Mouse (Mus musculus) CH12.LX (cell line): Measurements from ENCODE around the gene Gsdme. TPM values are rescaled to one million over a fixed set of nuclear protein-coding genes. Genes with fewer than 3 reads are reported as not detected.

Experiments used
- DNase-seq: peaks from one replicate; pipeline ENCODE4 v3.0.0-alpha.2; 2013; ENCODE audit errors: extremely low read depth
- H3K27ac ChIP-seq: 2 replicates; pipeline ENCODE4 v1.5.1; 2012; ENCODE audit warnings: low read depth, mild to moderate bottlenecking, control low read depth, moderate library complexity; ENCODE audit not compliant: insufficient read depth
- H3K27me3 ChIP-seq: replicated peaks from 2 replicates; pipeline ENCODE3; 2012; ENCODE audit warnings: inconsistent platforms
- H3K36me3 ChIP-seq, 2 experiments: replicated peaks in 1 of 2; 2 replicates each; pipeline versions ENCODE3 to v1.6.1; 2012; ENCODE audit warnings: inconsistent platforms in 1 of 2, low read length in 1 of 2, mild to moderate bottlenecking in 1 of 2, mixed read lengths in 1 of 2, moderate library complexity in 1 of 2; ENCODE audit not compliant: control insufficient read depth in 1 of 2, insufficient read depth in 1 of 2
- H3K4me1 ChIP-seq, 2 experiments: 2 replicates each; pipeline ENCODE4 v1.6.1; 2012; ENCODE audit warnings: inconsistent platforms in 1 of 2, moderate library complexity in 1 of 2; ENCODE audit not compliant: insufficient read depth in 2 of 2, control insufficient read depth in 1 of 2
- H3K4me2 ChIP-seq: 2 replicates; pipeline ENCODE4 v1.6.1; 2012; ENCODE audit warnings: low read depth, mild to moderate bottlenecking, control low read depth; ENCODE audit not compliant: poor library complexity, insufficient read depth, severe bottlenecking
- H3K4me3 ChIP-seq, 3 experiments: fragments of 150-350 bp in 1 of 3; sonication (generic) in 1 of 3; replicated peaks in 1 of 3; 2 replicates each; pipeline versions ENCODE3 to v1.5.1; 2011 to 2012; ENCODE audit warnings: low read depth in 2 of 3, low read length in 2 of 3, mild to moderate bottlenecking in 2 of 3, moderate library complexity in 2 of 3, control low read depth in 1 of 3, improper control_type of control experiment in 1 of 3, inconsistent platforms in 1 of 3, mixed read lengths in 1 of 3; ENCODE audit not compliant: poor library complexity in 1 of 3
- H3K79me2 ChIP-seq: replicated peaks from 2 replicates; pipeline ENCODE4 v1.6.1; 2012; ENCODE audit warnings: mild to moderate bottlenecking, moderate library complexity; ENCODE audit not compliant: control insufficient read depth, poor library complexity, insufficient read depth, severe bottlenecking; ENCODE audit errors: extremely low read depth
- H3K9ac ChIP-seq: 2 replicates; pipeline ENCODE4 v1.6.1; 2012; ENCODE audit warnings: low read depth, mild to moderate bottlenecking, control low read depth, moderate library complexity; ENCODE audit not compliant: insufficient read depth
- H3K9me3 ChIP-seq: replicated peaks from 2 replicates; pipeline ENCODE3; 2012; ENCODE audit warnings: low read length, inconsistent platforms, mixed read lengths
- BHLHE40 ChIP-seq: IDR thresholded peaks from 2 replicates; pipeline ENCODE4 v1.6.1; 2011; ENCODE audit warnings: mild to moderate bottlenecking, low read depth, low read length, improper control_type of control experiment
- CHD1 ChIP-seq: IDR thresholded peaks from 2 replicates; pipeline ENCODE4 v1.6.1; 2012; ENCODE audit warnings: low read depth, low read length, improper control_type of control experiment, inconsistent platforms
- CTCF ChIP-seq, 2 experiments: IDR thresholded peaks in 1 of 2; conservative IDR thresholded peaks in 1 of 2; 2 replicates each; pipeline ENCODE4 v1.5.1; 2011 to 2012; ENCODE audit warnings: low read depth in 2 of 2, low read length in 2 of 2, improper control_type of control experiment in 1 of 2, inconsistent platforms in 1 of 2, mild to moderate bottlenecking in 1 of 2, moderate library complexity in 1 of 2
- E2F4 ChIP-seq: IDR thresholded peaks from 2 replicates; pipeline ENCODE4 v1.6.1; 2011; ENCODE audit warnings: low read depth, low read length, improper control_type of control experiment; ENCODE audit not compliant: insufficient replicate concordance
- ELF1 ChIP-seq: IDR thresholded peaks from 2 replicates; pipeline ENCODE4 v1.6.1; 2014; ENCODE audit warnings: low read depth, mild to moderate bottlenecking, inconsistent platforms, low read length, improper control_type of control experiment
- JUN ChIP-seq: IDR thresholded peaks from 2 replicates; pipeline ENCODE4 v1.6.1; 2011; ENCODE audit warnings: low read depth, mild to moderate bottlenecking, low read length, improper control_type of control experiment, moderate library complexity; ENCODE audit not compliant: insufficient read depth
- MXI1 ChIP-seq: IDR thresholded peaks from 2 replicates; pipeline ENCODE4 v1.6.1; 2011; ENCODE audit warnings: mild to moderate bottlenecking, low read depth, low read length, improper control_type of control experiment
- MYC ChIP-seq: IDR thresholded peaks from 2 replicates; pipeline ENCODE4 v1.6.1; 2011; ENCODE audit warnings: low read depth, mild to moderate bottlenecking, improper control_type of control experiment, low read length
- NELFE ChIP-seq: IDR thresholded peaks from 2 replicates; pipeline ENCODE4 v1.6.1; 2011; ENCODE audit warnings: low read depth, low read length, improper control_type of control experiment
- NRF1 ChIP-seq: IDR thresholded peaks from 2 replicates; pipeline ENCODE4 v1.6.1; 2014; ENCODE audit warnings: low read depth, mild to moderate bottlenecking, inconsistent platforms, low read length, improper control_type of control experiment, moderate library complexity
- PAX5 ChIP-seq: IDR thresholded peaks from 2 replicates; pipeline ENCODE4 v1.6.1; 2012; ENCODE audit warnings: low read length, inconsistent platforms, mixed read lengths
- POLR2A ChIP-seq: IDR thresholded peaks from 2 replicates; pipeline ENCODE4 v1.6.1; 2011; ENCODE audit warnings: low read depth, mild to moderate bottlenecking, improper control_type of control experiment, low read length
- RCOR1 ChIP-seq: conservative IDR thresholded peaks from 2 replicates; pipeline ENCODE4 v1.6.1; 2012; ENCODE audit warnings: low read depth, mild to moderate bottlenecking, inconsistent platforms, low read length, improper control_type of control experiment
- UBTF ChIP-seq: IDR thresholded peaks from 2 replicates; pipeline ENCODE4 v1.6.1; 2012; ENCODE audit warnings: low read depth, mild to moderate bottlenecking, inconsistent platforms, low read length, improper control_type of control experiment, moderate library complexity
- ZKSCAN1 ChIP-seq: IDR thresholded peaks from 2 replicates; pipeline ENCODE4 v1.6.1; 2012; ENCODE audit warnings: low read depth, inconsistent platforms, low read length, improper control_type of control experiment, borderline replicate concordance
- ZMIZ1 ChIP-seq: IDR thresholded peaks from 2 replicates; pipeline ENCODE4 v1.6.1; 2012; ENCODE audit warnings: low read depth, mild to moderate bottlenecking, inconsistent platforms, low read length, improper control_type of control experiment
- dilution Hi-C: fragments of 300-500 bp; cut with MboI; formaldehyde crosslinking; loops from 2 replicates; pipeline ENCODE4 v1.14.3; 2020; ENCODE audit warnings: low sequenced_read_pairs; ENCODE audit not compliant: extremely low pct_unique_long_range_greater_than_20kb, extremely low pct_ligation_motif_present
- in situ Hi-C: fragments of 300-500 bp; cut with MboI; formaldehyde crosslinking; loops from 3 replicates; pipeline ENCODE4 v1.14.3; 2019; ENCODE audit warnings: low sequenced_read_pairs, low pct_ligation_motif_present, low pct_unique_long_range_greater_than_20kb, mixed read lengths
- polyA plus RNA-seq: library from polyadenylated mRNA; unstranded; fragments of >175 nt; gene quantifications from 2 replicates; pipeline ENCODE4 v1.2.1, GENCODE M21; 2012; ENCODE audit warnings: low read depth; ENCODE audit not compliant: insufficient read length
- total RNA-seq, 2 experiments: library from RNA; depleted of rRNA; stranded (reverse); fragments of 300-350 nt in 1 of 2; fragments of >200 nt in 1 of 2; gene quantifications; 2 replicates each; pipeline ENCODE4 v1.2.3; 2012 to 2014

Gene Gsdme
- total and polyA plus RNA-seq, 3 experiments, result 0.38 to 1.8 TPM; not detected in 1

DNA sequence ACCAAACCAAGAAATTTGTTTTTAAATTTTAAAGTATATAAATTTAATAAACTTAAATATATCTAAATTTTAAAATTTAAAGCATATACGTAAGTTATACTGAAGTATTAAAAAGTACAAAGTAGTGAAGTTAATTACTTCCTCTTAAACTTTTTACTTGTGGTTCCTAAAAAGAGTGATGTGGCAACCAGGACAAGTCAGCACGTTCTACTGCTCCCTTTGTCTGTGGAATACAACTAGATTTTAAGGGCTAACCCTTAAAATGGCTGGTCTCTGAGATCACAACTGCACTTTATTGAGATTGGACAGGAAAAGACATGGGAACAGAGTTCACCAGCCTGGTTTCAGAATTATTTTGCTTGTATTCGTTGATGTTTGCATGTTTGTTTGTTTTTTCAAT lies 100.6 kb downstream of the Gsdme start:
- no peak for DNase-seq
- in situ Hi-C loops (no loop called here), dilution Hi-C loops (no loop called here)
- H3K27ac ChIP-seq, result no peak overlapping the region
- H3K4me3 ChIP-seq, result no peak overlapping the region
- H3K79me2 ChIP-seq, result no peaks in the 10 kb centered on the region
- H3K36me3 ChIP-seq, result peaks cover 13 to 48% of the 10 kb centered on the region in 2 experiments
- H3K4me1 ChIP-seq, result peaks cover 0 to 4% of the 10 kb centered on the region in 2 experiments; a peak in 1 of 4 replicates
- no peaks in the 10 kb centered on the region for H3K27me3 ChIP-seq
- no peak overlapping the region for H3K9ac ChIP-seq
- H3K4me2 ChIP-seq, result no peak overlapping the region
- TF ChIP-seq ZKSCAN1 (no peak), MXI1 (no peak), BHLHE40 (no peak), ZMIZ1 (no peak)
- no peaks in the 10 kb centered on the region for H3K9me3 ChIP-seq

DNA sequence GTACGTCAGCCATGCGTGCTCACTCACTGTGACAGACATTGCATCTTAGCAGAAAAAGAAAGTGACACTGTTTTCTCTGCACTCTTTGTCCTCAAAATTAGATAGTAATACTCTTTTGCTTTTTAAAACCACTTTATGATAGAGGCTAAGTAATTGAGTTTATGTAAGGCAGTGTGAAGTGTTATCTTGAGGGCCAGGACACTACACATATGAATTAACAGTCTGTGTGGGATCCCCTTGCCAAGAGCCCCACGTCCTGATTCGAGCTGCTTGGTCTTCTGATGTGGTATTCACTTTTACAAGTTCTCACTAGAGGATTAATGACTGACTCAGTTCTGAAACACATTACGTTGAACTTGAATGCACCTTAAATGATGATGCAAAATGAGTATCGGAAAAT lies 103.8 kb downstream of the Gsdme start:
- dilution Hi-C loops (no loop called here), in situ Hi-C loops (no loop called here)
- no peaks in the 10 kb centered on the region for H3K27me3 ChIP-seq
- no peak overlapping the region for H3K4me2 ChIP-seq
- TF ChIP-seq E2F4, result no peak
- TF ChIP-seq MYC, result no peak
- TF ChIP-seq NRF1, result no peak
- no peak for TF ChIP-seq JUN
- no peak for TF ChIP-seq UBTF
- no peak for TF ChIP-seq RCOR1
- no peak for TF ChIP-seq POLR2A
- no peak for TF ChIP-seq CHD1
- TF ChIP-seq CTCF (conservative IDR thresholded peaks at IDR 0.05 in 1 of 2, IDR thresholded peaks at IDR 0.05 in 1 of 2; ENCODE audit: low read depth in 2 of 2, low read length in 2 of 2), result no peak
- TF ChIP-seq PAX5, result no peak
- no peak for TF ChIP-seq ELF1
- TF ChIP-seq NELFE, result no peak
- no peaks in the 10 kb centered on the region for H3K9me3 ChIP-seq
- peaks cover 0 to 6% of the 10 kb centered on the region in 2 experiments; a peak in 1 of 4 replicates for H3K4me1 ChIP-seq
- H3K79me2 ChIP-seq, result no peaks in the 10 kb centered on the region
- peaks cover 11 to 43% of the 10 kb centered on the region in 2 experiments for H3K36me3 ChIP-seq
- H3K4me3 ChIP-seq, result no peak overlapping the region
- no peak for DNase-seq
- no peak overlapping the region for H3K27ac ChIP-seq
- no peak overlapping the region for H3K9ac ChIP-seq
